Mouse (Mus musculus) olfactory bulb, adult 2 months (tissue): Measurements from ENCODE around the gene Tfap2e.

Experiments used
- CTCF ChIP-seq: fragments of 200-500 bp; IDR thresholded peaks from 2 replicates; pipeline ENCODE4 v1.5.1; 2012; ENCODE audit warnings: low read depth, mild to moderate bottlenecking, low read length, moderate library complexity; ENCODE audit not compliant: insufficient read depth
- POLR2A ChIP-seq: fragments of 200-500 bp; IDR thresholded peaks from 2 replicates; pipeline ENCODE4 v1.6.1; 2012; ENCODE audit warnings: mild to moderate bottlenecking, low read depth, low read length, moderate library complexity; ENCODE audit not compliant: insufficient read depth

- no peak for TF ChIP-seq POLR2A
- TF ChIP-seq CTCF: no peak
These were observed 8.8 kb upstream of the Tfap2e start for GRCm38 (mm10) chr4:126744831-126745230.
